Mouse (Mus musculus) heart, adult 2 months (tissue): ENCODE measurements at regions not wholly inside any gene's neighbourhood (a gene's known extent, or its start where the extent isn't known, plus 50 kb on each side); places are given as distances from the start of the nearest gene placed in this dataset.

ENCODE experiments used
- CTCF ChIP-seq: fragments of 200-600 bp; IDR thresholded peaks from 2 replicates; pipeline ENCODE4 v1.8.1; 2022; ENCODE audit warnings: antibody characterized with exemption, mild to moderate bottlenecking, moderate library complexity
- EP300 ChIP-seq: fragments of 200-500 bp; IDR thresholded peaks from 2 replicates; pipeline ENCODE4 v1.6.1; 2011; ENCODE audit warnings: low read depth, low read length, control low read depth; ENCODE audit not compliant: insufficient read depth
- POLR2A ChIP-seq: fragments of 200-500 bp; IDR thresholded peaks from 2 replicates; pipeline ENCODE4 v1.6.1; 2011; ENCODE audit warnings: mild to moderate bottlenecking, low read depth, low read length, control low read depth; ENCODE audit not compliant: insufficient read depth

- TF ChIP-seq CTCF (no peak), POLR2A (no peak), EP300 (no peak)
Measured at GRCm38 (mm10) chr4:39934025-39934708, 208.7 kb upstream of the Aco1 start.
